Mouse (Mus musculus) left cerebral cortex, adult 11 months (tissue): ENCODE measurements at regions not wholly inside any gene's neighbourhood (a gene's known extent, or its start where the extent isn't known, plus 50 kb on each side); places are given as distances from the start of the nearest gene placed in this dataset.

Experiments used
- DNase-seq: peaks from one replicate; pipeline ENCODE4 v3.0.0; 2022; ENCODE audit warnings: low spot score

GRCm38 (mm10) chr16:50092780-50093179 lies 292.4 kb downstream of the Cd47 start:
- DNase-seq, result no peak

GRCm38 (mm10) chr16:50095858-50096551 lies 295.7 kb downstream of the Cd47 start:
- no peak for DNase-seq

GRCm38 (mm10) chr16:50096563-50096962 lies 296.2 kb downstream of the Cd47 start:
- DNase-seq, result no peak

GRCm38 (mm10) chr16:50103340-50103739 lies 303.0 kb downstream of the Cd47 start:
- no peak for DNase-seq

GRCm38 (mm10) chr16:50118150-50118549 lies 314.0 kb downstream of the Bbx start:
- DNase-seq, result no peak

- no peak for DNase-seq
These were observed 309.7 kb downstream of the Bbx start for GRCm38 (mm10) chr16:50122460-50122859.

GRCm38 (mm10) chr16:50124646-50125045 lies 307.5 kb downstream of the Bbx start:
- DNase-seq, result no peak

- no peak for DNase-seq
These were observed 306.6 kb downstream of the Bbx start for GRCm38 (mm10) chr16:50125564-50125963.

- no peak for DNase-seq
These were observed 300.8 kb downstream of the Bbx start for GRCm38 (mm10) chr16:50131406-50131805.
